Comparison of ENCODE assay signal across 30 mouse cellular contexts in the genomic region with DNA sequence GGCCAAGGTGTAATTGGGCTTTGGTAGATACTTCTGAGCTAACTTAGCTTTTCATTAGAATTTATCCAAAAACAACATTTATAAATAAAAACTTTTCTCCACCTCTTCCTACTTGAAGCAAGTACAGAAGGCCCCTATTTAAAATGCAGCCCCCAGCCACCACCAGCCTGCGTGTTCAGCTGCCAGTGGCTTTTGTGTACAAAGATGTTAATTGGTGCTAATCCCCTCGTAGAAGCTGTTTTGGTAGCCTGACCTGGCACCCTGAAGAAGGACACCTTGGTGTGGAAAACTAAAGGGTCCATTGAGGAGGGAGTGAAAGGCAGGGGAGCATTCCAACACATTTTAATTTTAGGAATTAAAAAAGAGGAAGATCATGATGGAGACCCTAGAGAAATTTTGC. TPM values are rescaled to one million over a fixed set of nuclear protein-coding genes. Genes with fewer than 3 reads are reported as not detected.
DNase-seq lines count a peak whose midpoint lies in the region; ATAC-seq lines count a peak whose summit lies in the region.
"Had no signal": no experiment of that assay in that cellular context is flagged by ENCODE, and none has a peak within 500 bp of the region (broad histone marks: within the 10 kb centered on the region; RNA-seq: fewer than 3 reads in every experiment).

No protein-coding gene starts in this region.

- no peak for ATAC-seq in forebrain, embryonic 13.5 days
- peak; percentile 56; the same call in 1 of the 2 replicates for ATAC-seq in forebrain, embryonic 16.5 days
- no peak for ATAC-seq in megakaryocyte progenitor cell, adult 5-6 weeks (replicated peaks; ENCODE audit: poor library complexity)
- ATAC-seq: hindbrain, postnatal 0 days; inflammation-experienced regulatory T-cells, adult 6 months; intestine, embryonic 16.5 days; Patski had no signal

- H3K4me3 ChIP-seq in forebrain, embryonic 13.5 days, result no peak overlapping the region
- H3K4me3 ChIP-seq in forebrain, embryonic 16.5 days (replicated peaks; ENCODE audit: low read length), result no peak overlapping the region
- no peak overlapping the region for H3K4me3 ChIP-seq in limb, embryonic 10.5 days
- H3K4me3 ChIP-seq: heart, adult 2 months; hindbrain, embryonic 13.5 days had no signal

- 3% methylated on average over 2 of the region's 2 CpGs for WGBS in forebrain, embryonic 13.5 days
- 9% methylated on average over 2 of the region's 2 CpGs for WGBS in forebrain, embryonic 16.5 days
- WGBS in limb, embryonic 10.5 days, result 35% methylated on average over 2 of the region's 2 CpGs

- no peaks in the 10 kb centered on the region for H3K36me3 ChIP-seq in forebrain, embryonic 13.5 days (ENCODE audit: poor library complexity, severe bottlenecking)
- H3K36me3 ChIP-seq in forebrain, embryonic 16.5 days (ENCODE audit: control insufficient read depth, insufficient read depth), result no peaks in the 10 kb centered on the region
- no peaks in the 10 kb centered on the region for H3K36me3 ChIP-seq in limb, embryonic 10.5 days
- H3K36me3 ChIP-seq: G1E; hindbrain, embryonic 13.5 days had no signal

- H3K4me2 ChIP-seq in forebrain, embryonic 13.5 days, result peak overlapping the region; percentile 2; the same call in 1 of the 2 replicates
- no peak overlapping the region for H3K4me2 ChIP-seq in forebrain, embryonic 16.5 days (ENCODE audit: low read length)
- H3K4me2 ChIP-seq: heart, embryonic 11.5 days; hindbrain, embryonic 13.5 days had no signal

- 0 out of 2 replicates have a peak overlapping the region, but pooled peaks have one; percentile 31 for H3K27ac ChIP-seq in forebrain, embryonic 13.5 days
- no peak overlapping the region for H3K27ac ChIP-seq in forebrain, embryonic 16.5 days (ENCODE audit: low read length)
- H3K27ac ChIP-seq in limb, embryonic 10.5 days, result no peak overlapping the region
- H3K27ac ChIP-seq: heart, adult 2 months; hindbrain, embryonic 13.5 days; hindbrain, postnatal 0 days had no signal

- H3K4me1 ChIP-seq in forebrain, embryonic 13.5 days, result peaks cover 45% of the 10 kb centered on the region
- H3K4me1 ChIP-seq in forebrain, embryonic 16.5 days (replicated peaks; ENCODE audit: control insufficient read depth, insufficient read depth, low read length), result peaks cover 20% of the 10 kb centered on the region
- H3K4me1 ChIP-seq in limb, embryonic 10.5 days, result peaks cover 9% of the 10 kb centered on the region

- H3K9me3 ChIP-seq in forebrain, embryonic 13.5 days (replicated peaks), result no peaks in the 10 kb centered on the region
- H3K9me3 ChIP-seq in forebrain, embryonic 16.5 days (ENCODE audit: control insufficient read depth, low read length), result no peaks in the 10 kb centered on the region
- no peaks in the 10 kb centered on the region for H3K9me3 ChIP-seq in limb, embryonic 10.5 days (replicated peaks)
- H3K9me3 ChIP-seq: G1E; hindbrain, embryonic 13.5 days had no signal

- H3K9ac ChIP-seq in forebrain, embryonic 13.5 days, result no peak overlapping the region
- no peak overlapping the region for H3K9ac ChIP-seq in forebrain, embryonic 16.5 days (replicated peaks; ENCODE audit: low read depth, low read length)
- H3K9ac ChIP-seq: hindbrain, embryonic 13.5 days had no signal

- peaks cover 42% of the 10 kb centered on the region for H3K27me3 ChIP-seq in forebrain, embryonic 13.5 days
- H3K27me3 ChIP-seq in forebrain, embryonic 16.5 days (replicated peaks; ENCODE audit: control insufficient read depth, insufficient read depth, low read length), result peaks cover 11% of the 10 kb centered on the region
- H3K27me3 ChIP-seq in limb, embryonic 10.5 days (ENCODE audit: low read depth, poor library complexity, severe bottlenecking), result 0 out of 2 replicates have a peak, but pooled peaks cover 4% of the 10 kb centered on the region
- H3K27me3 ChIP-seq: CH12.LX had no signal

- peak; percentile 71 for DNase-seq in heart, adult 11 months
- DNase-seq in heart, adult 8-10 months (ENCODE audit: low spot score), result no peak
- no peak for DNase-seq in layer of hippocampus, postnatal 25 days (ENCODE audit: extremely low spot score in 1 of 2, low spot score in 1 of 2)
- no peak for DNase-seq in limb, embryonic 10.5 days (ENCODE audit: low spot score)
- DNase-seq: adrenal gland, postnatal 10 days; B cell, adult 2 months; cerebellum, adult 18-20 months; cerebellum, adult 9-10 months; gastrocnemius, postnatal 25 days; heart, adult 2 months; kidney, adult 18-20 months had no signal

RNA-seq across cellular contexts. Expression of gene Vax1, which starts 34.9 kb away (rescaled TPM):
- total RNA-seq in heart, adult 8-10 months (2022), result not detected
- 0.90 and 1.0 TPM in 2 replicates for polyA plus RNA-seq in forebrain, embryonic 13.5 days (2015; fragmentation: Nextera tagmentation; extraction: Ambion mirVana)
- 0.89 and 1.0 TPM in 2 replicates for polyA plus RNA-seq in forebrain, embryonic 16.5 days (2015; fragmentation: Nextera tagmentation; extraction: Ambion mirVana)
- total RNA-seq in layer of hippocampus, postnatal 25 days (2021), result 1 to 10 TPM in 1 of 2 experiments, under 1 TPM in 1; 0.85 to 1.3 TPM
- not detected in 2 replicates for polyA plus RNA-seq in limb, embryonic 10.5 days (2016; fragmentation: Nextera tagmentation; extraction: Ambion mirVana)
- total RNA-seq in megakaryocyte progenitor cell, adult 5-6 weeks (2015), result not detected in 2 replicates
- not detected in 2 replicates for total RNA-seq in megakaryocyte progenitor cell, adult 5-6 weeks (2017)
- total RNA-seq: adrenal gland, adult 18-20 months; adrenal gland, postnatal 10 days; CH12.LX; G1E; gastrocnemius, adult 8-10 months; gastrocnemius, postnatal 25 days; heart, adult 2 months; heart, postnatal 25 days; hematopoietic stem cell, adult 5-6 weeks; hindbrain, postnatal 0 days had no signal
- polyA plus RNA-seq: embryonic facial prominence, embryonic 14.5 days; G1E; gonadal fat pad, adult 2 months; heart, adult 2 months; heart, embryonic 11.5 days; heart, embryonic 14.5 days; heart, postnatal 0 days; hindbrain, embryonic 13.5 days; hindbrain, postnatal 0 days; inflammation-experienced regulatory T-cells, adult 6 months; intestine, embryonic 16.5 days; Patski had no signal

RNA-seq across cellular contexts. Expression of gene Shtn1, which starts 59.0 kb away (rescaled TPM):
- total RNA-seq in heart, adult 8-10 months (2022), result 1 to 10 TPM; 2.1 to 3.4 (median 2.6) TPM
- polyA plus RNA-seq in forebrain, embryonic 13.5 days (2015; fragmentation: Nextera tagmentation; extraction: Ambion mirVana), result 24.0 and 25.3 TPM in 2 replicates
- 78.5 and 86.5 TPM in 2 replicates for polyA plus RNA-seq in forebrain, embryonic 16.5 days (2015; fragmentation: Nextera tagmentation; extraction: Ambion mirVana)
- 10 to 100 TPM; 18.7 to 25.4 TPM for total RNA-seq in layer of hippocampus, postnatal 25 days (2021)
- 0.18 and 0.28 TPM in 2 replicates for polyA plus RNA-seq in limb, embryonic 10.5 days (2016; fragmentation: Nextera tagmentation; extraction: Ambion mirVana)
- 0.42 and 0.71 TPM in 2 replicates for total RNA-seq in megakaryocyte progenitor cell, adult 5-6 weeks (2015)
- 1.1 and 1.3 TPM in 2 replicates for total RNA-seq in megakaryocyte progenitor cell, adult 5-6 weeks (2017)
- polyA plus RNA-seq: G1E had no signal

Comparison
In these comparisons a context has a peak if more than half of its experiments do, and no peak if none do; other contexts are left out.
1. RNA of gene Shtn1, which starts 59.0 kb away (total RNA-seq): 18.7 to 25.4 TPM in layer of hippocampus, postnatal 25 days; 2.1 to 3.4 TPM in heart, adult 8-10 months and 0.42 to 1.3 TPM in megakaryocyte progenitor cell, adult 5-6 weeks; every median in the first group is over 4 times any median in the second.